Mouse (Mus musculus) liver, embryonic 16.5 days (tissue): ENCODE results near the gene Rab11fip4. TPM values are rescaled to one million over a fixed set of nuclear protein-coding genes. Genes with fewer than 3 reads are reported as not detected.
A peak's percentile ranks its signal among the peaks of the same experiment; 100 is the strongest.

Experiments used
- ATAC-seq: fragments of 200-750 bp; cut with Nextera tagmentation; 2 replicates; pipeline ENCODE4 v1.8.0; 2017; ENCODE audit warnings: low read depth, mild to moderate bottlenecking, moderate number of reproducible peaks, moderate library complexity
- H3K27ac ChIP-seq: fragments of 300-500 bp; sonication (generic); 2 replicates; pipeline ENCODE4 v1.5.1; 2014; ENCODE audit warnings: mild to moderate bottlenecking, low read length
- H3K27me3 ChIP-seq: fragments of 300-500 bp; sonication (generic); 2 replicates; pipeline ENCODE4 v1.6.1; 2014; ENCODE audit warnings: low read depth, low read length, mixed read lengths; ENCODE audit not compliant: control insufficient read depth, insufficient read depth
- H3K36me3 ChIP-seq: fragments of 300-500 bp; sonication (generic); 2 replicates; pipeline ENCODE4 v1.6.1; 2014; ENCODE audit warnings: mild to moderate bottlenecking; ENCODE audit not compliant: control insufficient read depth, insufficient read depth
- H3K4me1 ChIP-seq: fragments of 300-500 bp; sonication (generic); 2 replicates; pipeline ENCODE4 v1.6.1; 2014; ENCODE audit warnings: low read depth, low read length, mixed read lengths; ENCODE audit not compliant: control insufficient read depth
- H3K4me2 ChIP-seq: fragments of 300-500 bp; sonication (generic); 2 replicates; pipeline ENCODE4 v1.6.1; 2014; ENCODE audit warnings: low read depth, low read length, mixed read lengths
- H3K4me3 ChIP-seq: fragments of 300-500 bp; sonication (generic); 2 replicates; pipeline ENCODE4 v1.5.1; 2014; ENCODE audit warnings: low read depth, mild to moderate bottlenecking, low read length
- H3K9ac ChIP-seq: fragments of 300-500 bp; sonication (generic); 2 replicates; pipeline ENCODE4 v1.6.1; 2014; ENCODE audit warnings: low read depth, low read length
- H3K9me3 ChIP-seq: fragments of 300-500 bp; sonication (generic); replicated peaks from 2 replicates; pipeline ENCODE4 v1.6.1; 2016; ENCODE audit warnings: low read length; ENCODE audit not compliant: control insufficient read depth
- WGBS: fragments of 180-500 bp; shearing (Covaris S2); extraction: QIAGEN DNeasy Blood & Tissue Kit; methylation state at CpG from one replicate; pipeline ENCODE4 v1.1.7; 2014; ENCODE audit not compliant: insufficient replicate concordance; 5-methylcytosine and 5-hydroxymethylcytosine counted together
- polyA plus RNA-seq: library from polyadenylated mRNA; unstranded; fragments of >200 nt; fragmentation: Nextera tagmentation; extraction: Ambion mirVana; gene quantifications from 2 replicates; pipeline ENCODE4 v1.2.1, GENCODE M21; 2015

Rab11fip4 gene
- polyA plus RNA-seq, 1 experiment from 2014 or later, result 1.3 TPM

DNA sequence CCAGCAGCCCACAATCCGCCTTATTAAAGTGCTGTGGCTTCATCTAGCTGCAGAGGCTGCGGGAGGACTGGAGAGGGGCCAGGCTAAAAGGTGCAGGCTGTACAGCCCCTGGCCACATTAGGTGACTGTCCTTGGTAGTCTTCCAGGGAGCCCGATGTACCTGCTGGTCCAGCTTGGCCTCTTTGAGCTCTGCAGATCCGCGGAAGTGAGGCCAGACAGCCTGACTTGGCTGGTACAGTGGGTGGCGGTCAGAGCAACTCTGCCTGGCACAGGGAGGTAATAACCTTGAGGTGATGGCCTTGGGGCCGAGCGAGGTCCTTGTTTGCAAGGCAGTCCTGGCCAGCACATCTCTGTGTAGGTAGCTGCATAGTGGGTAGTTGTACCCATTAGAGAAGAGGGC lies 75.5 kb downstream of the Rab11fip4 start:
- H3K27me3 ChIP-seq, result peaks cover 5% of the 10 kb centered on the region
- no peak overlapping the region for H3K4me3 ChIP-seq
- 61% methylated on average over 8 of the region's 8 CpGs for WGBS

DNA sequence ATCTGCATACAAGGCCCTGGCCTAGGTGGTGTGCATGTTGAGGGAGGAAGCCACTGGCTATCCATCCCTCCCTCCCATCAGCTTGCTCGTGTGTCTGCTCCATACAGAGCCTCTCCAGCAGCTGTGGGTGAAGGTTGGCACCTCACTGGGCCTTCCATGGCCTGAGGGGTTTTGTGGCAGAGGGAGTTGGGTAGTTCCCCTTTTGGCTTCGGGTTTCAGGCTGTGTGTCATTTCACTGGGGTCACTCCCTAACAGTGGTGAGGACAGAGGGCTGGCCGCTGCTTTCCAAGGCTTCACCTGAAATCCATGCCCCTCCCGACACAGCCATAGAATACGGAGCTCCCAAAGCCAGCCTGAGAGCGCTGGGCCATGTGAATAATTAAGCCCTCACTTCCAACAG lies 78.2 kb downstream of the Rab11fip4 start:
- no peak overlapping the region for H3K4me3 ChIP-seq
- WGBS, result 48% methylated on average over 6 of the region's 6 CpGs
- H3K27me3 ChIP-seq, result no peaks in the 10 kb centered on the region
- H3K27ac ChIP-seq, result no peak overlapping the region
- 0 out of 2 replicates have a peak, but pooled peaks have one; percentile 17 for ATAC-seq
- no peak overlapping the region for H3K4me2 ChIP-seq
- no peaks in the 10 kb centered on the region for H3K9me3 ChIP-seq
- no peak overlapping the region for H3K9ac ChIP-seq
- no peaks in the 10 kb centered on the region for H3K36me3 ChIP-seq
- peaks cover 20% of the 10 kb centered on the region for H3K4me1 ChIP-seq

More for the DNA sequence above, 75.5 kb downstream of the Rab11fip4 start:
- no peak overlapping the region for H3K9ac ChIP-seq
- no peak overlapping the region for H3K4me2 ChIP-seq
- H3K27ac ChIP-seq, result no peak overlapping the region
- no peak for ATAC-seq
- H3K9me3 ChIP-seq, result no peaks in the 10 kb centered on the region
- no peaks in the 10 kb centered on the region for H3K36me3 ChIP-seq
- peaks cover 11% of the 10 kb centered on the region for H3K4me1 ChIP-seq

DNA sequence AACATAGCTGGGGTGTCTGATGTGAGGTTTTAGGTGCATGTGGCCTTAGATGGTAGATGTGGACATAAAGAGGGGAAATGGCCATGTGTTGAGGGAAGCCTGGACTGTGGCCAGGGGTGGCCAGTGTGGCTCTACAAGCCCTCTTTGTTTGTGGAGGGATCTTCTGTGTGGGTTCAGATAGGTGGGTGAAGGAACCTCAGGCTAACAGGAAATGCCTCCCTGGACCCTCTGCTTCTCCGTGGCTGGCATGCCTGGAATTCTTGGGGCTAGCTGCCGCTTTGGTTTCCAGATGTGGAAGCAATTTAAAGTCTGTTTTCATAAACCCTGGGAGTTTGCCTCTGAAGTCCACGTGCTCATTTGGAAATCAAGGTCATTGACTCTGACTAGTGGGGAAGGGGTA lies 78.9 kb downstream of the Rab11fip4 start:
- Histone ChIP-seq H3K4me3 (no peak overlapping the region), H3K9ac (no peak overlapping the region), H3K27me3 (no peaks in the 10 kb centered on the region), H3K36me3 (no peaks in the 10 kb centered on the region), H3K9me3 (no peaks in the 10 kb centered on the region), H3K4me1 (peaks cover 20% of the 10 kb centered on the region), H3K4me2 (no peak overlapping the region), H3K27ac (no peak overlapping the region)
- no peak for ATAC-seq
- WGBS, result 43% methylated on average over 3 of the region's 3 CpGs

- peaks cover 20% of the 10 kb centered on the region for H3K4me1 ChIP-seq
- H3K9ac ChIP-seq, result no peak overlapping the region
- no peak overlapping the region for H3K4me3 ChIP-seq
- H3K4me2 ChIP-seq, result no peak overlapping the region
- no peak for ATAC-seq
- no peaks in the 10 kb centered on the region for H3K9me3 ChIP-seq
- no peaks in the 10 kb centered on the region for H3K36me3 ChIP-seq
- no peak overlapping the region for H3K27ac ChIP-seq
- no peaks in the 10 kb centered on the region for H3K27me3 ChIP-seq
- 40% methylated on average over 7 of the region's 7 CpGs for WGBS
Observed at GRCm38 (mm10) chr11:79670411-79670945, 79.5 kb downstream of the Rab11fip4 start.

DNA sequence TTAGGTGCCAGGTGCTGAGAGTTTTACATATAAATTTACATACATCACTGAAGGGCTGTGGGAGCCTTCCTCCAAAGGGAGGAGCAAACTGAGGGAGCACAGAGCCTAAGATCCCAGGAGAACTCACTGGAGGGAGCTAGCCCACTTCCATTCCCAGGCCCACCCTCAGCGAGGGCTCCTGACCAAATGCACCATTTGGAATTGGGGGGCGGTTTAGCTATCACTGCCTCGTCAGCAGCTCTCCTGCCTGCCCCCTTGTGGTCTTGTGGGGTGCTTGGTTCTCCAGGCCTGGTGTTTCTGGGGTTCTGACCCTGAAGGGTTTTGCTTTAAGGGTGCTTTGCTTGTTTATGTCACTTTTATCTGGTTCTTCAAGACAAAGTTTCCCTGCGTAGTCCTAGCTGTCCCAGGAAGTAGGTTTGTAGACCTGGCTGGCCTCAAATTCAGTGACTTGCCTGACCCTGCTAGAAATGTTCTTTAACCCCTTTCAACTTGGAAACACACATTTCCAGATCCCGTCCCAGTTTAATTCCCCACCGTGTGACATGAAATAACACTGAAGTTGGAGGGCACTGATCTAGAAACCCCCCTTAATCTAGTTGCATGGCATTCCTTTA lies 80.8 kb downstream of the Rab11fip4 start:
- ATAC-seq, result no peak
- Histone ChIP-seq H3K27me3 (no peaks in the 10 kb centered on the region), H3K4me1 (peaks cover 20% of the 10 kb centered on the region), H3K9ac (no peak overlapping the region), H3K9me3 (no peaks in the 10 kb centered on the region), H3K36me3 (no peaks in the 10 kb centered on the region), H3K27ac (no peak overlapping the region), H3K4me2 (no peak overlapping the region), H3K4me3 (no peak overlapping the region)
- WGBS, result 49% methylated on average over 6 of the region's 6 CpGs

DNA sequence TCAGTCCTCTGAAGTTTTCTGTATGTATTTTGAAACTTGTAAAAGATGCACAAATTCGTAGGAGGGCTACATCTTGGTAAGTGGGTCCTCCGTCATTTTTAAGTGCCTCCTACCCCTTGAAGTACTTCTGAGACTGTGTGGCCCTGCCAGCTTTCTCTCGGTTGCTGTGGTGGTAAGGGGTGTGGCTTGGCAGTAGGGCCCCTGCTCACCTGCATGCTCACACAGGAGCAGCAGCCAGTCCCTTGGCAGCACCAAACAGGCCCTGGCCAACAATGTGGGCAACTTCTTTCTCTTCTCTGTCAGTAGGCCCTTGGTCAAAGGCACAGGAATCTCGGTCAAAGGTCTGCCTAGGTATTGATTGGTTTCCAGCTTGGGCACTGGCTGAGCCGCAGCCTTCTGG lies 82.1 kb downstream of the Rab11fip4 start:
- Histone ChIP-seq H3K4me3 (no peak overlapping the region), H3K4me1 (peaks cover 20% of the 10 kb centered on the region), H3K27ac (no peak overlapping the region), H3K9ac (peak overlapping the region; percentile 3; the same call in 1 of the 2 replicates), H3K4me2 (no peak overlapping the region; the same call in 1 of the 2 replicates), H3K36me3 (no peaks in the 10 kb centered on the region), H3K9me3 (no peaks in the 10 kb centered on the region), H3K27me3 (no peaks in the 10 kb centered on the region)
- WGBS, result 55% methylated on average over 5 of the region's 5 CpGs
- no peak for ATAC-seq

- no peak overlapping the region for H3K9ac ChIP-seq
- H3K4me1 ChIP-seq, result peaks cover 20% of the 10 kb centered on the region
- no peak overlapping the region for H3K27ac ChIP-seq
- no peaks in the 10 kb centered on the region for H3K27me3 ChIP-seq
- no peaks in the 10 kb centered on the region for H3K9me3 ChIP-seq
- ATAC-seq, result no peak
- H3K36me3 ChIP-seq, result no peaks in the 10 kb centered on the region
- 17% methylated on average over 8 of the region's 8 CpGs for WGBS
- H3K4me2 ChIP-seq, result no peak overlapping the region; the same call in 1 of the 2 replicates
- H3K4me3 ChIP-seq, result no peak overlapping the region
Observed at GRCm38 (mm10) chr11:79673717-79674116, 82.7 kb downstream of the Rab11fip4 start.

DNA sequence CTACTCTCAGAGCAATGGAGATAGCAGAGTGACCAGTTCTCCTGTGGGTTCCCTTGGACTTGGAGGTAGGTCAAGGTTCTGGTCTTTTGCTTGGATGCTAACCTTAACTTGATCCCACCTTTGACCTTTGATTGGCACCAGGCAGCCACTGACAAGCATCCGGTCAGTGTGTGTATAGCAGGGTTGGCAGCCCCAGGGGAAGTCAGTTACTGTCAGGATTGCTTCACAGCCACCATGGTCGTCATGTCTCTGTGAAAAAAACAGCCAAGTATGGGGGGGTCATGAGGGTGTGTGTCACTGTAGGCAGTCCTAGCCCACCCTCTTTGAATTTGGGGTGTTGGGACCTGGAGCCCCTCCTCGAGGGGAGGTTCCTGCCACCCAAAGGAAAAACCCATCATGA lies 83.2 kb downstream of the Rab11fip4 start:
- Histone ChIP-seq H3K4me2 (no peak overlapping the region), H3K4me1 (peaks cover 20% of the 10 kb centered on the region), H3K9me3 (no peaks in the 10 kb centered on the region), H3K9ac (no peak overlapping the region), H3K27me3 (no peaks in the 10 kb centered on the region), H3K27ac (no peak overlapping the region), H3K36me3 (no peaks in the 10 kb centered on the region), H3K4me3 (no peak overlapping the region)
- 50% methylated on average over 3 of the region's 3 CpGs for WGBS
- ATAC-seq, result no peak

GRCm38 (mm10) chr11:79674632-79675031 lies 83.6 kb downstream of the Rab11fip4 start:
- Histone ChIP-seq H3K27me3 (no peaks in the 10 kb centered on the region), H3K9me3 (no peaks in the 10 kb centered on the region), H3K9ac (no peak overlapping the region), H3K36me3 (no peaks in the 10 kb centered on the region), H3K4me3 (no peak overlapping the region), H3K27ac (no peak overlapping the region), H3K4me1 (peaks cover 16% of the 10 kb centered on the region), H3K4me2 (no peak overlapping the region)
- 55% methylated on average over 7 of the region's 7 CpGs for WGBS
- no peak for ATAC-seq
